Mouse (Mus musculus): ENCODE measurements around the gene Msantd2. TPM values are rescaled to one million over a fixed set of nuclear protein-coding genes. Genes with fewer than 3 reads are reported as not detected.

The Msantd2 gene
- polyA plus RNA-seq, 1 experiment: 42.9 TPM

- DNase-seq: no peak
- Histone ChIP-seq H3K4me1 (replicated peaks; ENCODE audit: control insufficient read depth, insufficient read depth, low read length) (peaks cover 12% of the 10 kb centered on the region), H3K4me3 (ENCODE audit: control insufficient read depth, insufficient read depth, low read length) (no peak overlapping the region), H3K27ac (ENCODE audit: control insufficient read depth, insufficient read depth, low read length) (no peak overlapping the region), H3K36me3 (ENCODE audit: control insufficient read depth, insufficient read depth, low read length) (no peaks in the 10 kb centered on the region), H3K27me3 (ENCODE audit: control insufficient read depth, insufficient read depth, low read length) (0 out of 2 replicates have a peak, but pooled peaks cover 3% of the 10 kb centered on the region)
- WGBS: 75% methylated on average over 1 of the region's 1 CpGs
- no peak for TF ChIP-seq POLR2A (IDR thresholded peaks at IDR 0.05; ENCODE audit: control insufficient read depth, extremely low read depth, insufficient read depth, low read length, poor library complexity)
- no peak for TF ChIP-seq CTCF (IDR thresholded peaks at IDR 0.05; ENCODE audit: borderline replicate concordance, control insufficient read depth, extremely low read depth, insufficient read depth, low read length, poor library complexity)
Observed at GRCm38 (mm10) chr9:37563805-37564204, 74.7 kb downstream of the Msantd2 start.

GRCm38 (mm10) chr9:37567019-37567418 lies 77.9 kb downstream of the Msantd2 start:
- TF ChIP-seq CTCF (IDR thresholded peaks at IDR 0.05; ENCODE audit: borderline replicate concordance, control insufficient read depth, extremely low read depth, insufficient read depth, low read length, poor library complexity): no peak
- TF ChIP-seq POLR2A (IDR thresholded peaks at IDR 0.05; ENCODE audit: control insufficient read depth, extremely low read depth, insufficient read depth, low read length, poor library complexity): no peak
- no peaks in the 10 kb centered on the region for H3K36me3 ChIP-seq (ENCODE audit: control insufficient read depth, insufficient read depth, low read length)
- 0 out of 2 replicates have a peak, but pooled peaks cover 3% of the 10 kb centered on the region for H3K27me3 ChIP-seq (ENCODE audit: control insufficient read depth, insufficient read depth, low read length)
- DNase-seq: no peak
- no peak overlapping the region for H3K27ac ChIP-seq (ENCODE audit: control insufficient read depth, insufficient read depth, low read length)
- H3K4me3 ChIP-seq (ENCODE audit: control insufficient read depth, insufficient read depth, low read length): no peak overlapping the region
- 94% methylated on average over 2 of the region's 2 CpGs for WGBS
- H3K4me1 ChIP-seq (replicated peaks; ENCODE audit: control insufficient read depth, insufficient read depth, low read length): peaks cover 12% of the 10 kb centered on the region

GRCm38 (mm10) chr9:37567454-37567853 lies 78.3 kb downstream of the Msantd2 start:
- Histone ChIP-seq H3K27ac (ENCODE audit: control insufficient read depth, insufficient read depth, low read length) (no peak overlapping the region), H3K27me3 (ENCODE audit: control insufficient read depth, insufficient read depth, low read length) (0 out of 2 replicates have a peak, but pooled peaks cover 3% of the 10 kb centered on the region), H3K4me3 (ENCODE audit: control insufficient read depth, insufficient read depth, low read length) (no peak overlapping the region), H3K4me1 (replicated peaks; ENCODE audit: control insufficient read depth, insufficient read depth, low read length) (peaks cover 12% of the 10 kb centered on the region), H3K36me3 (ENCODE audit: control insufficient read depth, insufficient read depth, low read length) (no peaks in the 10 kb centered on the region)
- WGBS: 26% methylated on average over 5 of the region's 5 CpGs
- TF ChIP-seq CTCF (IDR thresholded peaks at IDR 0.05; ENCODE audit: borderline replicate concordance, control insufficient read depth, extremely low read depth, insufficient read depth, low read length, poor library complexity): no peak
- TF ChIP-seq POLR2A (IDR thresholded peaks at IDR 0.05; ENCODE audit: control insufficient read depth, extremely low read depth, insufficient read depth, low read length, poor library complexity): no peak
- no peak for DNase-seq

- TF ChIP-seq CTCF (IDR thresholded peaks at IDR 0.05; ENCODE audit: borderline replicate concordance, control insufficient read depth, extremely low read depth, insufficient read depth, low read length, poor library complexity): no peak
- 15% methylated on average over 15 of the region's 15 CpGs for WGBS
- 0 out of 2 replicates have a peak, but pooled peaks cover 3% of the 10 kb centered on the region for H3K27me3 ChIP-seq (ENCODE audit: control insufficient read depth, insufficient read depth, low read length)
- H3K27ac ChIP-seq (ENCODE audit: control insufficient read depth, insufficient read depth, low read length): no peak overlapping the region
- H3K4me1 ChIP-seq (replicated peaks; ENCODE audit: control insufficient read depth, insufficient read depth, low read length): peaks cover 12% of the 10 kb centered on the region
- no peak for DNase-seq
- H3K4me3 ChIP-seq (ENCODE audit: control insufficient read depth, insufficient read depth, low read length): no peak overlapping the region
- no peaks in the 10 kb centered on the region for H3K36me3 ChIP-seq (ENCODE audit: control insufficient read depth, insufficient read depth, low read length)
Observed at GRCm38 (mm10) chr9:37567892-37568604, 78.9 kb downstream of the Msantd2 start.

- DNase-seq: no peak
- no peak for TF ChIP-seq CTCF (IDR thresholded peaks at IDR 0.05; ENCODE audit: borderline replicate concordance, control insufficient read depth, extremely low read depth, insufficient read depth, low read length, poor library complexity)
- TF ChIP-seq POLR2A (IDR thresholded peaks at IDR 0.05; ENCODE audit: control insufficient read depth, extremely low read depth, insufficient read depth, low read length, poor library complexity): no peak
- Histone ChIP-seq H3K36me3 (ENCODE audit: control insufficient read depth, insufficient read depth, low read length) (no peaks in the 10 kb centered on the region), H3K27me3 (ENCODE audit: control insufficient read depth, insufficient read depth, low read length) (0 out of 2 replicates have a peak, but pooled peaks cover 3% of the 10 kb centered on the region), H3K27ac (ENCODE audit: control insufficient read depth, insufficient read depth, low read length) (no peak overlapping the region), H3K4me1 (replicated peaks; ENCODE audit: control insufficient read depth, insufficient read depth, low read length) (peaks cover 12% of the 10 kb centered on the region), H3K4me3 (ENCODE audit: control insufficient read depth, insufficient read depth, low read length) (no peak overlapping the region)
- WGBS: 59% methylated on average over 4 of the region's 4 CpGs
Observed at GRCm38 (mm10) chr9:37568605-37569214, 79.6 kb downstream of the Msantd2 start.

GRCm38 (mm10) chr9:37569231-37569835 lies 80.2 kb downstream of the Msantd2 start:
- Histone ChIP-seq H3K4me1 (replicated peaks; ENCODE audit: control insufficient read depth, insufficient read depth, low read length) (peaks cover 12% of the 10 kb centered on the region), H3K27ac (ENCODE audit: control insufficient read depth, insufficient read depth, low read length) (no peak overlapping the region), H3K36me3 (ENCODE audit: control insufficient read depth, insufficient read depth, low read length) (no peaks in the 10 kb centered on the region), H3K4me3 (ENCODE audit: control insufficient read depth, insufficient read depth, low read length) (no peak overlapping the region), H3K27me3 (ENCODE audit: control insufficient read depth, insufficient read depth, low read length) (0 out of 2 replicates have a peak, but pooled peaks cover 3% of the 10 kb centered on the region)
- DNase-seq: no peak
- no peak for TF ChIP-seq CTCF (IDR thresholded peaks at IDR 0.05; ENCODE audit: borderline replicate concordance, control insufficient read depth, extremely low read depth, insufficient read depth, low read length, poor library complexity)
- no peak for TF ChIP-seq POLR2A (IDR thresholded peaks at IDR 0.05; ENCODE audit: control insufficient read depth, extremely low read depth, insufficient read depth, low read length, poor library complexity)
- 64% methylated on average over 2 of the region's 2 CpGs for WGBS

Data from thymus, adult 2 months (tissue).